Mouse (Mus musculus) CH12.LX (cell line): ENCODE data around the gene Mttp. TPM values are rescaled to one million over a fixed set of nuclear protein-coding genes. Genes with fewer than 3 reads are reported as not detected.

Experiments used
- DNase-seq: peaks from one replicate; pipeline ENCODE4 v3.0.0-alpha.2; 2013; ENCODE audit errors: extremely low read depth
- H3K27ac ChIP-seq: 2 replicates; pipeline ENCODE4 v1.5.1; 2012; ENCODE audit warnings: low read depth, mild to moderate bottlenecking, control low read depth, moderate library complexity; ENCODE audit not compliant: insufficient read depth
- H3K27me3 ChIP-seq: replicated peaks from 2 replicates; pipeline ENCODE3; 2012; ENCODE audit warnings: inconsistent platforms
- H3K36me3 ChIP-seq, 2 experiments: replicated peaks in 1 of 2; 2 replicates each; pipeline versions ENCODE3 to v1.6.1; 2012; ENCODE audit warnings: inconsistent platforms in 1 of 2, low read length in 1 of 2, mild to moderate bottlenecking in 1 of 2, mixed read lengths in 1 of 2, moderate library complexity in 1 of 2; ENCODE audit not compliant: control insufficient read depth in 1 of 2, insufficient read depth in 1 of 2
- H3K4me1 ChIP-seq, 2 experiments: 2 replicates each; pipeline ENCODE4 v1.6.1; 2012; ENCODE audit warnings: inconsistent platforms in 1 of 2, moderate library complexity in 1 of 2; ENCODE audit not compliant: insufficient read depth in 2 of 2, control insufficient read depth in 1 of 2
- H3K4me2 ChIP-seq: 2 replicates; pipeline ENCODE4 v1.6.1; 2012; ENCODE audit warnings: low read depth, mild to moderate bottlenecking, control low read depth; ENCODE audit not compliant: poor library complexity, insufficient read depth, severe bottlenecking
- H3K4me3 ChIP-seq, 3 experiments: fragments of 150-350 bp in 1 of 3; sonication (generic) in 1 of 3; replicated peaks in 1 of 3; 2 replicates each; pipeline versions ENCODE3 to v1.5.1; 2011 to 2012; ENCODE audit warnings: low read depth in 2 of 3, low read length in 2 of 3, mild to moderate bottlenecking in 2 of 3, moderate library complexity in 2 of 3, control low read depth in 1 of 3, improper control_type of control experiment in 1 of 3, inconsistent platforms in 1 of 3, mixed read lengths in 1 of 3; ENCODE audit not compliant: poor library complexity in 1 of 3
- H3K79me2 ChIP-seq: replicated peaks from 2 replicates; pipeline ENCODE4 v1.6.1; 2012; ENCODE audit warnings: mild to moderate bottlenecking, moderate library complexity; ENCODE audit not compliant: control insufficient read depth, poor library complexity, insufficient read depth, severe bottlenecking; ENCODE audit errors: extremely low read depth
- H3K9ac ChIP-seq: 2 replicates; pipeline ENCODE4 v1.6.1; 2012; ENCODE audit warnings: low read depth, mild to moderate bottlenecking, control low read depth, moderate library complexity; ENCODE audit not compliant: insufficient read depth
- H3K9me3 ChIP-seq: replicated peaks from 2 replicates; pipeline ENCODE3; 2012; ENCODE audit warnings: low read length, inconsistent platforms, mixed read lengths
- ELF1 ChIP-seq: IDR thresholded peaks from 2 replicates; pipeline ENCODE4 v1.6.1; 2014; ENCODE audit warnings: low read depth, mild to moderate bottlenecking, inconsistent platforms, low read length, improper control_type of control experiment
- ETS1 ChIP-seq: conservative IDR thresholded peaks from 2 replicates; pipeline ENCODE4 v1.6.1; 2012; ENCODE audit warnings: low read depth, mild to moderate bottlenecking, inconsistent platforms, low read length, improper control_type of control experiment, moderate library complexity
- GABPA ChIP-seq: IDR thresholded peaks from 2 replicates; pipeline ENCODE4 v1.6.1; 2012; ENCODE audit warnings: low read depth, low read length, improper control_type of control experiment, inconsistent platforms; ENCODE audit not compliant: insufficient replicate concordance
- HCFC1 ChIP-seq: IDR thresholded peaks from 2 replicates; pipeline ENCODE4 v1.6.1; 2012; ENCODE audit warnings: low read depth, mild to moderate bottlenecking, inconsistent platforms, low read length, improper control_type of control experiment
- JUN ChIP-seq: IDR thresholded peaks from 2 replicates; pipeline ENCODE4 v1.6.1; 2011; ENCODE audit warnings: low read depth, mild to moderate bottlenecking, low read length, improper control_type of control experiment, moderate library complexity; ENCODE audit not compliant: insufficient read depth
- MAX ChIP-seq: IDR thresholded peaks from 2 replicates; pipeline ENCODE4 v1.6.1; 2011; ENCODE audit warnings: low read length, improper control_type of control experiment
- MAZ ChIP-seq: IDR thresholded peaks from 2 replicates; pipeline ENCODE4 v1.6.1; 2012; ENCODE audit warnings: low read depth, mild to moderate bottlenecking, inconsistent platforms, low read length, improper control_type of control experiment, moderate library complexity
- NELFE ChIP-seq: IDR thresholded peaks from 2 replicates; pipeline ENCODE4 v1.6.1; 2011; ENCODE audit warnings: low read depth, low read length, improper control_type of control experiment
- NRF1 ChIP-seq: IDR thresholded peaks from 2 replicates; pipeline ENCODE4 v1.6.1; 2014; ENCODE audit warnings: low read depth, mild to moderate bottlenecking, inconsistent platforms, low read length, improper control_type of control experiment, moderate library complexity
- POLR2A ChIP-seq: IDR thresholded peaks from 2 replicates; pipeline ENCODE4 v1.6.1; 2011; ENCODE audit warnings: low read depth, mild to moderate bottlenecking, improper control_type of control experiment, low read length
- POLR2AphosphoS2 ChIP-seq: IDR thresholded peaks from 2 replicates; pipeline ENCODE4 v1.6.1; 2011; ENCODE audit warnings: low read depth, low read length, improper control_type of control experiment
- RAD21 ChIP-seq: IDR thresholded peaks from 2 replicates; pipeline ENCODE4 v1.6.1; 2011; ENCODE audit warnings: low read depth, mild to moderate bottlenecking, low read length, improper control_type of control experiment, moderate library complexity
- SIN3A ChIP-seq: IDR thresholded peaks from 2 replicates; pipeline ENCODE4 v1.6.1; 2012; ENCODE audit warnings: low read length, improper control_type of control experiment, inconsistent platforms
- USF2 ChIP-seq: conservative IDR thresholded peaks from 2 replicates; pipeline ENCODE4 v1.6.1; 2011; ENCODE audit warnings: low read depth, low read length, improper control_type of control experiment
- ZC3H11A ChIP-seq: IDR thresholded peaks from 2 replicates; pipeline ENCODE4 v1.6.1; 2012; ENCODE audit warnings: low read depth, mild to moderate bottlenecking, inconsistent platforms, low read length, improper control_type of control experiment
- ZKSCAN1 ChIP-seq: IDR thresholded peaks from 2 replicates; pipeline ENCODE4 v1.6.1; 2012; ENCODE audit warnings: low read depth, inconsistent platforms, low read length, improper control_type of control experiment, borderline replicate concordance
- ZMIZ1 ChIP-seq: IDR thresholded peaks from 2 replicates; pipeline ENCODE4 v1.6.1; 2012; ENCODE audit warnings: low read depth, mild to moderate bottlenecking, inconsistent platforms, low read length, improper control_type of control experiment
- dilution Hi-C: fragments of 300-500 bp; cut with MboI; formaldehyde crosslinking; loops from 2 replicates; pipeline ENCODE4 v1.14.3; 2020; ENCODE audit warnings: low sequenced_read_pairs; ENCODE audit not compliant: extremely low pct_unique_long_range_greater_than_20kb, extremely low pct_ligation_motif_present
- in situ Hi-C: fragments of 300-500 bp; cut with MboI; formaldehyde crosslinking; loops from 3 replicates; pipeline ENCODE4 v1.14.3; 2019; ENCODE audit warnings: low sequenced_read_pairs, low pct_ligation_motif_present, low pct_unique_long_range_greater_than_20kb, mixed read lengths
- polyA plus RNA-seq: library from polyadenylated mRNA; unstranded; fragments of >175 nt; gene quantifications from 2 replicates; pipeline ENCODE4 v1.2.1, GENCODE M21; 2012; ENCODE audit warnings: low read depth; ENCODE audit not compliant: insufficient read length
- total RNA-seq, 2 experiments: library from RNA; depleted of rRNA; stranded (reverse); fragments of 300-350 nt in 1 of 2; fragments of >200 nt in 1 of 2; gene quantifications; 2 replicates each; pipeline ENCODE4 v1.2.3; 2012 to 2014

The Mttp gene
- total and polyA plus RNA-seq, 3 experiments: 4.5 to 6.3 (median 5.9) TPM

DNA sequence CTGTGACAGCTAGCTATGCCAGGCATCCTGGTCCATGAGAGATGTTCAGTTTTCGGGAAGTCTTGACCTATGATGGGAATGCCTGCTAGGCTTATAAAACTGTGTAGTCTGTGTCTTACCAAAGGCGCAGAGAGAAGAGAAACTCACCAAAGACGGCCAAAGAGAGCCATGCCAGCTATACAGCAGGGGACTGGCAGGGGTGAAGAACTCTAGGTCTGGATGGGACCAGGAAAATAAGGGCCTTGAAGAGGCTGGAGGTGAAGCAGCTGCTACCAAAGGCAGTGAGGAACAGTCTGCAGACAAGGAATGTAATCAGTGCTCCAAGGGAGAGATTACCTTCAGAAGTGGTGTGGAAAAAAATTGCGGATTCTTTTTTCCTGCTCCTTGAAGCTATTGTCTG lies 60.9 kb downstream of the Mttp start:
- Histone ChIP-seq H3K9ac (no peak overlapping the region), H3K36me3 (no peaks in the 10 kb centered on the region), H3K9me3 (no peaks in the 10 kb centered on the region), H3K79me2 (no peaks in the 10 kb centered on the region), H3K4me2 (no peak overlapping the region), H3K4me3 (no peak overlapping the region), H3K27me3 (no peaks in the 10 kb centered on the region), H3K27ac (no peak overlapping the region), H3K4me1 (0 out of 4 replicates have a peak, but pooled peaks cover 0 to 2% of the 10 kb centered on the region in 2 experiments)
- TF ChIP-seq ZKSCAN1: no peak
- TF ChIP-seq JUN: no peak
- TF ChIP-seq HCFC1: no peak
- TF ChIP-seq SIN3A: no peak
- no peak for TF ChIP-seq ELF1
- TF ChIP-seq POLR2A: no peak
- in situ Hi-C loops (no loop called here), dilution Hi-C loops (no loop called here)
- DNase-seq: no peak

GRCm38 (mm10) chr3:138083073-138083637 lies 61.6 kb downstream of the Mttp start:
- dilution Hi-C loops (no loop called here), in situ Hi-C loops (no loop called here)
- no peaks in the 10 kb centered on the region for H3K9me3 ChIP-seq
- H3K36me3 ChIP-seq: no peaks in the 10 kb centered on the region
- H3K9ac ChIP-seq: no peak overlapping the region
- H3K79me2 ChIP-seq: no peaks in the 10 kb centered on the region
- H3K4me1 ChIP-seq: 0 out of 4 replicates have a peak, but pooled peaks cover 2 to 3% of the 10 kb centered on the region in 2 experiments
- no peaks in the 10 kb centered on the region for H3K27me3 ChIP-seq
- DNase-seq: no peak
- no peak overlapping the region for H3K4me2 ChIP-seq
- TF ChIP-seq GABPA: no peak
- no peak for TF ChIP-seq POLR2AphosphoS2
- no peak for TF ChIP-seq ZKSCAN1
- no peak for TF ChIP-seq ETS1
- no peak; the same call in 1 of the 2 replicates for TF ChIP-seq RAD21
- no peak for TF ChIP-seq NELFE
- no peak for TF ChIP-seq ELF1
- TF ChIP-seq MAX: no peak
- no peak for TF ChIP-seq USF2
- TF ChIP-seq MAZ: no peak
- TF ChIP-seq NRF1: no peak
- no peak for TF ChIP-seq ZC3H11A
- TF ChIP-seq HCFC1: no peak
- TF ChIP-seq ZMIZ1: no peak
- TF ChIP-seq, all 38 proteins: peak for 0
- Histone ChIP-seq H3K27ac (no peak overlapping the region), H3K4me3 (no peak overlapping the region)
